Mouse (Mus musculus) megakaryocyte, embryonic 14.5 days (primary cell): ENCODE measurements around the gene Tmem182.

Experiments used
- FLI1 ChIP-seq: IDR thresholded peaks from 2 replicates; pipeline ENCODE4 v1.6.1; 2012; ENCODE audit warnings: low read length, inconsistent platforms, mixed read lengths
- GATA1 ChIP-seq: IDR thresholded peaks from 3 replicates; pipeline ENCODE4 v1.6.1; 2012; ENCODE audit warnings: mixed read lengths, low read length, inconsistent platforms, borderline replicate concordance

- no peak for TF ChIP-seq GATA1
- no peak for TF ChIP-seq FLI1
Observed at GRCm38 (mm10) chr1:40880527-40880926, 75.1 kb downstream of the Tmem182 start.
